Mouse (Mus musculus) mouse trophoblast stem cell (cell line): ENCODE results near the gene Slit2.

Source experiments
- in situ Hi-C, 2 experiments: fragments of 300-500 bp; cut with MseI, MboI; formaldehyde crosslinking; loops; 2 replicates in 1 of 2; 3 replicates in 1 of 2; pipeline ENCODE4 v1.15.1; 2025

The Slit2 gene

DNA sequence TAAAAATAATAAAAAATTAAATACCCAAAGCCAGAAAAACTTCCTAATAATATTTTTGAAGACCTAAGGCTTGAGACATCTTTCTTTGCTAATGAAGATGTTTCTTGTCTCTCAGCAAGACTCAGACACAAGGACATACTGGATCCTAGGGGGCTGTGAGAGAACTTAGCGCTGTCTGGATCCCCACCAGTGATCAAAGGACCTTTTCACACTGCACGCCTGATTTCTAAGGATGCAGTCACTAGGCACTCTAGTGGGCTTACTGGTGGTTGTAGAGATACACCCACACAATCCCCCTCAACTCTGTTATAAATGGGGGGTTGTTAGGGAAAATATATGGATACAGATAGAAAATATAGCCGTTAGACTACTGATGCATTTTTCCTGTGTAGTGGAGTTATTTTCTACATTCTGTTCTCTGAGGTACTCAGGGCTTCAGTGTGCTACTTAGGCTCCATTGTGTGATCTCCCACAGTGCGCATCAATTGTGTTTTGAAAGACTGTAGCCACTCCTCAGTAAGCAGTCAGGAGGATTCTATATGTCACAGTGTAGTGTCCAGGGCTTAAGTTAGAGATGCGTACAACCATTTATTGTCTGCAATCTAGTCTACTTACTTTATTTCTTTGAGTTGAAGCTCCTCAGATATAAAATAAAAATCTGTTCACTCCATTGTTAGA, 67.8 kb downstream of the Slit2 start:
- in situ Hi-C loops = no loop called here

DNA sequence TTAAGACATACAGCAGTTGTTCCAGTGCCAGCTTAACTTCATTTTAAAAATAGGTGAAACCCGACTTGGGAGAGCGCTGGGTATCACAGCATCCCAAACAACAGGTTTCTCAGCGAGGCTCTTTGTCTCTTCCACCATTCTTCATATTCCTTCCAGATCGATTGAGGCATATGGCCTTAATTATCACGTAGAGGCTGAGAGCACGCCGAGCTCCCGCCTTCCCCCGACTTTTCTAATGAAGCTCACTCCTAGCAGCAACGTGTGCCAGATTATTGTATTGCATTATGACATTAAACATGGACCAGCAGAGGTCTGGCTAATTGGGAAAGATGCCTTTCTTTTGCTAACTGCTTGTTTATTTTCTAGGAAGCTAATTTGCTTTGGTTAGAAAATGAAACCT, 75.7 kb downstream of the Slit2 start:
- in situ Hi-C loops = no loop called here

- in situ Hi-C loops = no loop called here
These were observed 77.8 kb downstream of the Slit2 start for GRCm38 (mm10) chr5:48060715-48061114.

DNA sequence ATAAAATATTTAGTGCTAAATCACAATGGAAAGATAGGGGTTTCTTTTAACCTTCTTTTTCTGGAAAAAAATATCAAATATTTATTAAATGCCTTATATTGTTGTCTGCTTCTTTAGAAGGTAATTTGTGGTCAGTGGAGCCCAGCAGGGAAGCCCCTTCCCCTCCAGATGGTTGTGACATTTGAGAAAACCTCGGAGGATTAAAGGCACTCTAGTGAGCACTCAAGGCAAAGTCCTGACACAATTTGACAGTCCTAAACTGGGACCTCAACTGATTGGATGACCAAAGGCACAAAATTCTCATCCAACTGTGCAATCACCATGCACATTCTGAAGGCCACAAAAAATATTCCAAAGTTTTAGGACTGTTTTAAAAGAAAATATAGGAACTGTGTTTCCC, 95.8 kb downstream of the Slit2 start:
- in situ Hi-C loops = no loop called here

DNA sequence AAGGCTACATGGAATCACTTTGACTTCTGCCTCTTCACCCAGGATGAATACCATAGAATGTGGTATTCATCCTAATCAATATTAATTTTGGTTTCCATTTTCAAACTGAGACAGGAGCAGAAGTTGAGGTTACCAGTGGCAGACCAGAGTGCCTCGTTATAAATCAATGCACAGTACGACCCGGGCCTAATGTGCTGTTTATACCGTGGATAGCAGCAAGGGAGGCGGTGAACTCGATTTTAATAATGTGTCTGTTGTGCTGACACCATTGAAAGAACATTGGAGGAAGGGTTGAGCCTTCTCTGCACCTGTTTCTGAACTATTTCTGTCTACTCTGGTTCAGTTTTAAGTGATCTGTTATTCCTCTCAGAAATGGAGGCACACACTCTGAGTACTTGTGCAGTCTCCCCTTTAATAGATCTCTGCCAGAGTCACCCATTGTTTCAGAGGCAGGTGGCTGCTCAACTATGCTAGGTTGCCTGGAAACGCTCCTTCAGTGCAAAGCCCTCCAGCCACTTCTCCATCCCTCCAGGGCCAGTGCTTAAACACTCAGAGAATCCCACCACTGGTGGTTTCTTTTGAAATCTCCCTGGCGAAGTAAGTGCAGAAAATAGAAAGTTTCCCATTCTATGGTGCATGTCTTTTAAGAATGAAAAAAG, 98.4 kb downstream of the Slit2 start:
- in situ Hi-C loops = no loop called here

DNA sequence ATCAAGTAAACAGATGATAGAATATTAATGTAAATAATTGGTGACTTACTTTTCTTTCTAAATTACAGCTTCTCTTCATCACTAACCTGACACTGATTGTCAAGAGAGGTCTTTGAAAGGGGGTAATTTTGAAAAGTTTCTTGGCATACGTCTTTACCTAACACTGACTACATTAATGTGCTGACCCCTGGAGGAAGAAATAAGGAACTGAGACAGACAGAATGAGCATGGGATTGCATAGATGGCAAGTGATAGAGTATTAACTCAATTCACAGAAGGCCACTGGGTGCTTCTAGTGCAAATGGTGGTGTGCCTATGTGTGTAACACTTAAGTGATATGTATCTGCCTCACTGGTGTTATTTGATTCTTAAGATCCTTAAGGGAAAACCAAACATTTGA, 130.5 kb downstream of the Slit2 start:
- in situ Hi-C loops = no loop called here

GRCm38 (mm10) chr5:48114969-48115537, 132.1 kb downstream of the Slit2 start:
- in situ Hi-C loops = no loop called here

- in situ Hi-C loops = no loop called here
These were observed 139.7 kb downstream of the Slit2 start for GRCm38 (mm10) chr5:48122651-48123050.

- in situ Hi-C loops = no loop called here
These were observed 143.0 kb downstream of the Slit2 start for GRCm38 (mm10) chr5:48125770-48126423.

GRCm38 (mm10) chr5:48129981-48130380, 147.0 kb downstream of the Slit2 start:
- in situ Hi-C loops = loop anchor here in 1 of 2 experiments (10.0 kb wide), 1 partner anchor 215 kb away; no protein-coding TSS in a partner anchor

GRCm38 (mm10) chr5:48136571-48136970, 153.6 kb downstream of the Slit2 start:
- in situ Hi-C loops = loop anchor here in 1 of 2 experiments (10.0 kb wide), 1 partner anchor 208 kb away; no protein-coding TSS in a partner anchor

- in situ Hi-C loops = loop anchor here in 1 of 2 experiments (10.0 kb wide), 1 partner anchor 206 kb away; no protein-coding TSS in a partner anchor
These were observed 156.0 kb downstream of the Slit2 start for GRCm38 (mm10) chr5:48138849-48139487.

DNA sequence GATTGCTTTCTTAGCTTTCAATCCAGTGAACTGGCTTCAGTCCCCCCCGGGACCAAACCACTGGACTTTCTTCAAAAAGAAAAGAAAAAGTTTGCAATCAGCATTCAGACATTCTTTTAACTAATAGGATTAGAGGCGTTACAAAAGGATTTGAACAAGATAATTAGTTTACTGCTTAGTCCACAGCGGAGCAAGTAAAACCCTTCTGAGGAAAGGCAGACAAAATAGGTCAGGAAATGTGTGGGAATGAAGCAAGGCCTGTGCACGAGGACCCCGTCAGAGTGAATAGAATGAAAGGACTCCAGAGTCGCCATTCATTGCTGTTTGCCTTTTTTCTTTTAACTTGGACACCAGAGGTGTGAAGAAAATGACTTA, 156.5 kb downstream of the Slit2 start:
- in situ Hi-C loops = loop anchor here in 1 of 2 experiments (10.0 kb wide), 1 partner anchor 205 kb away; no protein-coding TSS in a partner anchor

GRCm38 (mm10) chr5:48146082-48146481, 163.1 kb downstream of the Slit2 start:
- in situ Hi-C loops = no loop called here

GRCm38 (mm10) chr5:48160829-48161228, 177.9 kb downstream of the Slit2 start:
- in situ Hi-C loops = no loop called here

DNA sequence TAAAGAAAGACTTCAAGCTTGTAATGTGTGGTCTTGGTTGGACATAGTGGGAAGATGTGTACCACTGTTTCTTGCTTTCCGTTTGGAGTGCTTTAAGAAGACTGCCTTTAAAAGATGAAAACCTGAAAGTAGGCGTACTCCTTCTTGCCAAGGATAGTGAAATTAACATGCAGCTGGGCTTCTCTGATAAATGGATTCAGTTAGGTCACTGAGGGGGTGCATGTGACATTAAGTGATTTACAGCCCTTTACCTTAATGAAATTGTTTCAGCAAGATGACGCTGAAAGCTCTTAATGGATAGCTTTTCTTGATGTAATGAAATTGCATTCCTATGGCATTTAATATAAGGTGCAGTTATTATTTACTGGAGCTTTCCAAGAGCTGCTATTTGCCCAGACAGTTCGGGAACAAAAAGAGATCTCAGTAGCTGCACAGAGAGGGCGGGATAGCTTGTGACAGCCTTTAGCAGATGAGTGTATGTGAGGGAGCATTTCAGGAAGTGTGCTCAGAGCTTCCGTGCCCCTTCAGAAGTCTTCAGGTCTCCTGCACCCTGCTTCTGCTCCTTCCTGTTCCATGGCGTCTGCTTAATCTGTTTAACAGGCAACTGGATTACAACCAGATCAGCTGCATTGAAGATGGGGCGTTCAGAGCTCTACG, 198.8 kb downstream of the Slit2 start:
- in situ Hi-C loops = no loop called here

DNA sequence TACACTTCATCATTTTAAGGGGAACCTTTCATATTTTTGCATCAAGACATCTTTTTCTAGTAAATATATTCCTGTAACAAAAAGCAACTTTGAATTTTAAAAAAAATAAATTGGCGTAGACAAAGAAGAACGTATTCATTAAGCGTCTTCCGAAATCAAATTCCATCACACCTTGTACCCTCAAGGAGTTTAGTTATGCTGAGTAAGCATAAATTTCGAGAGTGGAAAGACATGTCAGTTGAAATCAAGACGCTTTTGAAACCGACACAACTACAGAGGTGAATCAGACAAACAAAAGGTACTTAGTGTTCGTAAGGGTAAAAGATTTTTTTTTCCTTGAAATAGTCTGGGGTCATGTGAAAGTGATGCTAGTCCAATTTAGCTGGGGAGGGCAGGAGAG, 201.4 kb downstream of the Slit2 start:
- in situ Hi-C loops = no loop called here

- in situ Hi-C loops = no loop called here
These were observed 204.9 kb downstream of the Slit2 start for GRCm38 (mm10) chr5:48187819-48188218.

DNA sequence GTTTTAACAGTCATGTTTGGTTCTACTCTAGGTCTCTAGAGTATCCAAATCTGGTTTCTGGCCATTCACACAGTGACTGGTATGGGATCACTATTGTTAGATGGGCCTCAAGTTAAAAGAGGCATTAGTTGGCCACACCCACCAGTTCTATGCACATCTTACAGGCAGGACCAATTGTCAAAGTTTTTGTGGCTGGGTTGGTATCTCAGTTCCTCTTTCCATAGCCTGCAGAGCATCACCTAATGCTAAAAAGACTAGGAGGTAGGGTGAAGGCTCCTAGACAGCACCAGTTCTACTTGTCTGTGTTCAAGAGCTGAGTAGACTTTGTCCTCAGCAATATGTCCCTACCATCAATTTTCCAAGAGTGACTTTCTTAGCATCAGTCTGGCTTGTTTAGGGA, 216.4 kb downstream of the Slit2 start:
- in situ Hi-C loops = no loop called here

DNA sequence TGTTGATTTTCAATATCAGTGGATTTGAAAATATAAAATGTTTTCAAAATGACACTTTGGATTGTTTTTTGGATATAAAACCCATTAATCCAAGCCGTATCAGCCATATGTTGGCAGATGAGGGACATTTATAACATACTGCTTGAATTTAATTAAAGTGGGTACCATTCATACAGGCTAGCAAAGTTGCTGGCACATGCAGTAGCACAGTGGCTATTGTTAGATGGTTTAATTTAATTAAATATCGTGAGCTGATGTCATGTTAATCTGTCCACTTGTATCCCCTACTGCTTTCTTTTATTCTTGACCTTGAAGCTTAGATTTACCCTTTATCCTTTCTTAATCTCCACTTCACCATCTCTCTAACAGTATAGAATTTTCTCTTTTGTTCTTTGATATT, 232.3 kb downstream of the Slit2 start:
- in situ Hi-C loops = no loop called here

DNA sequence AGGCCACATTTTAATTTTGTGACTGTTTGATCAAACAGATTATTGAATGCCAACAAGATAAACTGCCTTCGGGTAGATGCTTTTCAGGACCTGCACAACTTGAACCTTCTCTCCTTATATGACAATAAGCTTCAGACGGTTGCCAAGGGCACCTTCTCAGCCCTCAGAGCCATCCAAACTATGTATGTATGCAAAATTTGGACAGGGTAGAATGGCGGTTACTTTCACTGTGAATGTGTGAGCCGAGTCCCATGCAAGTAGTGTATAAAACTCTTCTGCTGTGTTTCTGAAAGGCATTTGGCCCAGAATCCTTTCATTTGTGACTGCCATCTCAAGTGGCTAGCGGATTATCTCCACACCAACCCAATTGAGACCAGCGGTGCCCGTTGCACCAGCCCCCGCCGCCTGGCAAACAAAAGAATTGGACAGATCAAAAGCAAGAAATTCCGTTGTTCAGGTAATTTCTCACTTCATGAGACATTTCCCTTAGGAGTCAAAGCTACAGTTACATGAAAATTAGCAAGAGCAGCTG, 236.8 kb downstream of the Slit2 start:
- in situ Hi-C loops = no loop called here
